Mouse (Mus musculus) heart, embryonic 13.5 days (tissue): ENCODE measurements at regions not wholly inside any gene's neighbourhood (a gene's known extent, or its start where the extent isn't known, plus 50 kb on each side); places are given as distances from the start of the nearest gene placed in this dataset.
A peak's percentile ranks its signal among the peaks of the same experiment; 100 is the strongest.
"Not testable (repeated sequence)": the region's sequence is repeated elsewhere in the genome, so short reads cannot be mapped to it uniquely, and the experiment has no call there.

Experiments
- ATAC-seq: fragments of 200-750 bp; cut with Nextera tagmentation; 2 replicates; pipeline ENCODE4 v1.8.0; 2017; ENCODE audit warnings: moderate TSS enrichment; ENCODE audit not compliant: insufficient number of reproducible peaks, low FRiP score, low TSS enrichment; ENCODE audit errors: extremely low read depth
- H3K27ac ChIP-seq: fragments of 300-500 bp; sonication (generic); replicated peaks from 2 replicates; pipeline ENCODE4 v1.5.1; 2015; ENCODE audit warnings: moderate library complexity, mild to moderate bottlenecking, inconsistent platforms
- H3K27me3 ChIP-seq: fragments of 300-500 bp; sonication (generic); replicated peaks from 2 replicates; pipeline ENCODE4 v1.6.1; 2015; ENCODE audit warnings: mild to moderate bottlenecking, inconsistent platforms
- H3K36me3 ChIP-seq: fragments of 300-500 bp; sonication (generic); 2 replicates; pipeline ENCODE4 v1.6.1; 2015; ENCODE audit warnings: mild to moderate bottlenecking, inconsistent platforms
- H3K4me1 ChIP-seq: fragments of 300-500 bp; sonication (generic); 2 replicates; pipeline ENCODE4 v1.6.1; 2015; ENCODE audit warnings: inconsistent platforms
- H3K4me2 ChIP-seq: fragments of 300-500 bp; sonication (generic); 2 replicates; pipeline ENCODE4 v1.6.1; 2015; ENCODE audit warnings: inconsistent platforms, mild to moderate bottlenecking, moderate library complexity
- H3K4me3 ChIP-seq: fragments of 300-500 bp; sonication (generic); 2 replicates; pipeline ENCODE4 v1.5.1; 2015; ENCODE audit warnings: moderate library complexity, mild to moderate bottlenecking, inconsistent platforms
- H3K9ac ChIP-seq: fragments of 300-500 bp; sonication (generic); 2 replicates; pipeline ENCODE4 v1.6.1; 2015; ENCODE audit warnings: inconsistent platforms, mild to moderate bottlenecking, moderate library complexity
- H3K9me3 ChIP-seq: fragments of 300-500 bp; sonication (generic); 2 replicates; pipeline ENCODE4 v1.6.1; 2016; ENCODE audit warnings: inconsistent platforms
- WGBS: fragments of 180-500 bp; shearing (Covaris S2); methylation state at CpG from one replicate; pipeline ENCODE4 v1.1.7; 2015; ENCODE audit warnings: mixed read lengths; 5-methylcytosine and 5-hydroxymethylcytosine counted together

GRCm38 (mm10) chr12:19387706-19388105 is 566.6 kb upstream of the Gm21863 start:
- H3K27ac ChIP-seq, H3K36me3 ChIP-seq, H3K9me3 ChIP-seq, H3K27me3 ChIP-seq, H3K4me1 ChIP-seq, ATAC-seq: not testable (repeated sequence)
- WGBS, result 4% methylated on average over 16 of the region's 53 CpGs
- H3K9ac ChIP-seq, result peak overlapping the region; percentile 67
- H3K4me2 ChIP-seq, result peak overlapping the region; percentile 51
- peak overlapping the region; percentile 52 for H3K4me3 ChIP-seq
